Mouse (Mus musculus): ENCODE data around the gene Ern2. TPM values are rescaled to one million over a fixed set of nuclear protein-coding genes. Genes with fewer than 3 reads are reported as not detected.

Gene Ern2
- polyA plus RNA-seq, 1 experiment from 2014 or later: 0.27 TPM

Other genes starting within 250 kb of the Ern2 start
- gene Cog7, start 204.5 kb downstream of the Ern2 start, polyA plus RNA-seq (2015; fragmentation: Nextera tagmentation; extraction: Ambion mirVana): 24.5 and 27.3 TPM in 2 replicates
- 84.9 and 86.5 TPM in 2 replicates for gene Gga2, start 165.0 kb downstream of the Ern2 start, polyA plus RNA-seq (2015; fragmentation: Nextera tagmentation; extraction: Ambion mirVana)
- 56.9 and 58.7 TPM in 2 replicates for gene Ubfd1, start 119.0 kb downstream of the Ern2 start, polyA plus RNA-seq (2015; fragmentation: Nextera tagmentation; extraction: Ambion mirVana)
- gene Ears2, start 118.9 kb downstream of the Ern2 start, polyA plus RNA-seq (2015; fragmentation: Nextera tagmentation; extraction: Ambion mirVana): 15.1 and 17.0 TPM in 2 replicates
- gene Ndufab1, start 84.3 kb downstream of the Ern2 start, polyA plus RNA-seq (2015; fragmentation: Nextera tagmentation; extraction: Ambion mirVana): 634 and 676 TPM in 2 replicates
- 15.4 and 15.6 TPM in 2 replicates for gene Palb2, start 53.2 kb downstream of the Ern2 start, polyA plus RNA-seq (2015; fragmentation: Nextera tagmentation; extraction: Ambion mirVana)
- 120 and 121 TPM in 2 replicates for gene Dctn5, start 53.2 kb downstream of the Ern2 start, polyA plus RNA-seq (2015; fragmentation: Nextera tagmentation; extraction: Ambion mirVana)
- 155 TPM in 2 replicates for gene Plk1, start 26.8 kb downstream of the Ern2 start, polyA plus RNA-seq (2015; fragmentation: Nextera tagmentation; extraction: Ambion mirVana)
- gene Chp2, start 33.3 kb upstream of the Ern2 start, polyA plus RNA-seq (2015; fragmentation: Nextera tagmentation; extraction: Ambion mirVana): 1.7 and 2.1 TPM in 2 replicates
- gene Prkcb, start 102.5 kb upstream of the Ern2 start, polyA plus RNA-seq (2015; fragmentation: Nextera tagmentation; extraction: Ambion mirVana): 5.9 and 7.1 TPM in 2 replicates